Mouse (Mus musculus) liver, adult 2 months (tissue): ENCODE data around the gene Slc27a3.

Source experiments
- CTCF ChIP-seq: fragments of 200-500 bp; IDR thresholded peaks from 2 replicates; pipeline ENCODE4 v1.5.1; 2011; ENCODE audit warnings: low read depth, low read length, control low read depth
- POLR2A ChIP-seq: fragments of 200-500 bp; IDR thresholded peaks from 2 replicates; pipeline ENCODE4 v1.6.1; 2011; ENCODE audit warnings: low read length, control low read depth; ENCODE audit not compliant: insufficient read depth; ENCODE audit errors: extremely low read depth

DNA sequence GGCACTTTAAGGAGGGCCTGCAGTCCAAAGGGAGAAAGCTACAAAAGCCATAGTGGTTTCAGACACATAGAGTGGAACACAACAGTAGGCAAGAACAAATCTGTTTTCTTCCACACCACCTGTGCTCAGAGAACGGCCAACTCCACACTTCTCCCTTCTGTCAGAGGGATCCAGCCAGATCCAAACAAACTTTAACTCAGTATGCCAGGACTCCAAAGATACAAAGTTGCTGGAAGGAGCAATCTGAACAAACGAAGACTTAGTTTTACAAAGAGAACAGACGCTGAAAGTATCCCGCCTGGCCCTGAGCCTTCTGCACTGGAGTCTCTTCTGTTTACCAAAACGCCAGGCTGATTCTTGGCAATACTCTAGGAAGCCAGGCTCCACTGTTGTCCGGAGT lies 31.0 kb upstream of the Slc27a3 start:
- TF ChIP-seq CTCF (no peak), POLR2A (no peak)
